Mouse (Mus musculus) MEL (cell line): ENCODE data around the gene Zfpm1. TPM values are rescaled to one million over a fixed set of nuclear protein-coding genes. Genes with fewer than 3 reads are reported as not detected.
A peak's percentile ranks its signal among the peaks of the same experiment; 100 is the strongest.

Experiments
- DNase-seq: peaks from one replicate; pipeline ENCODE4 v3.0.0; 2011; ENCODE audit warnings: low read depth, low spot score
- H3K27ac ChIP-seq: 2 replicates; pipeline ENCODE4 v1.5.1; 2012; ENCODE audit warnings: low read depth, mild to moderate bottlenecking, control low read depth, low read length, moderate library complexity; ENCODE audit not compliant: control insufficient read depth
- H3K27me3 ChIP-seq, 2 experiments: fragments of 150-350 bp in 1 of 2; sonication (generic) in 1 of 2; 2 replicates each; pipeline ENCODE4 v1.6.1; 2012; ENCODE audit warnings: low read length in 2 of 2, mild to moderate bottlenecking in 2 of 2, improper control_type of control experiment in 1 of 2, moderate library complexity in 1 of 2; ENCODE audit not compliant: insufficient read depth in 2 of 2, control insufficient read depth in 1 of 2
- H3K36me3 ChIP-seq, 2 experiments: 2 replicates each; pipeline ENCODE4 v1.6.1; 2012 to 2014; ENCODE audit warnings: low read length in 2 of 2, improper control_type of control experiment in 1 of 2, inconsistent platforms in 1 of 2, mild to moderate bottlenecking in 1 of 2; ENCODE audit not compliant: insufficient read depth in 2 of 2, control insufficient read depth in 1 of 2
- H3K4me1 ChIP-seq, 2 experiments: fragments of 150-350 bp in 1 of 2; sonication (generic) in 1 of 2; 2 replicates each; pipeline ENCODE4 v1.6.1; 2012; ENCODE audit warnings: low read length in 2 of 2, improper control_type of control experiment in 1 of 2, mild to moderate bottlenecking in 1 of 2; ENCODE audit not compliant: insufficient read depth in 2 of 2, control insufficient read depth in 1 of 2
- H3K4me3 ChIP-seq, 2 experiments: fragments of 150-350 bp in 1 of 2; sonication (generic) in 1 of 2; 2 replicates each; pipeline ENCODE4 v1.5.1; 2012; ENCODE audit warnings: low read depth in 2 of 2, low read length in 2 of 2, mild to moderate bottlenecking in 2 of 2, moderate library complexity in 2 of 2, control low read depth in 1 of 2, improper control_type of control experiment in 1 of 2; ENCODE audit not compliant: control insufficient read depth in 1 of 2, insufficient read depth in 1 of 2
- H3K79me2 ChIP-seq: 2 replicates; pipeline ENCODE4 v1.6.1; 2012; ENCODE audit warnings: mild to moderate bottlenecking, low read length, moderate library complexity; ENCODE audit not compliant: control insufficient read depth, poor library complexity, insufficient read depth
- H3K9ac ChIP-seq: 2 replicates; pipeline ENCODE4 v1.6.1; 2012; ENCODE audit warnings: low read depth, mild to moderate bottlenecking, control low read depth, low read length, moderate library complexity; ENCODE audit not compliant: control insufficient read depth, poor library complexity, severe bottlenecking
- H3K9me3 ChIP-seq: fragments of 150-350 bp; sonication (generic); replicated peaks from 2 replicates; pipeline ENCODE4 v1.6.1; 2012; ENCODE audit warnings: mild to moderate bottlenecking, low read length, improper control_type of control experiment, moderate library complexity; ENCODE audit not compliant: insufficient read depth
- BHLHE40 ChIP-seq: IDR thresholded peaks from 2 replicates; pipeline ENCODE4 v1.6.1; 2012; ENCODE audit warnings: low read depth, mild to moderate bottlenecking, inconsistent platforms, low read length, improper control_type of control experiment, borderline replicate concordance
- CHD1 ChIP-seq: IDR thresholded peaks from 2 replicates; pipeline ENCODE4 v1.6.1; 2012; ENCODE audit warnings: low read depth, mild to moderate bottlenecking, inconsistent platforms, low read length, improper control_type of control experiment
- CTCF ChIP-seq, 3 experiments: IDR thresholded peaks in 2 of 3; conservative IDR thresholded peaks in 1 of 3; 2 replicates each; pipeline ENCODE4 v1.5.1; 2011 to 2012; ENCODE audit warnings: low read length in 3 of 3, low read depth in 2 of 3, mild to moderate bottlenecking in 2 of 3, improper control_type of control experiment in 1 of 3, inconsistent platforms in 1 of 3, mixed read lengths in 1 of 3, moderate library complexity in 1 of 3; ENCODE audit not compliant: control insufficient read depth in 1 of 3, insufficient read depth in 1 of 3, poor library complexity in 1 of 3, severe bottlenecking in 1 of 3
- E2F4 ChIP-seq: IDR thresholded peaks from 2 replicates; pipeline ENCODE4 v1.6.1; 2011; ENCODE audit warnings: low read depth, low read length, improper control_type of control experiment, borderline replicate concordance
- GATA1 ChIP-seq: IDR thresholded peaks from 2 replicates; pipeline ENCODE4 v1.6.1; 2011; ENCODE audit warnings: low read depth, low read length, improper control_type of control experiment
- HCFC1 ChIP-seq: IDR thresholded peaks from 2 replicates; pipeline ENCODE4 v1.6.1; 2012; ENCODE audit warnings: low read depth, mild to moderate bottlenecking, inconsistent platforms, low read length, improper control_type of control experiment, moderate library complexity
- KAT2A ChIP-seq: conservative IDR thresholded peaks from 2 replicates; pipeline ENCODE4 v1.6.1; 2012; ENCODE audit warnings: low read depth, low read length, improper control_type of control experiment, inconsistent platforms
- MAX ChIP-seq: IDR thresholded peaks from 2 replicates; pipeline ENCODE4 v1.6.1; 2011; ENCODE audit warnings: low read length, improper control_type of control experiment
- MAZ ChIP-seq: IDR thresholded peaks from 2 replicates; pipeline ENCODE4 v1.6.1; 2012; ENCODE audit warnings: low read depth, mild to moderate bottlenecking, inconsistent platforms, low read length, improper control_type of control experiment
- NELFE ChIP-seq: IDR thresholded peaks from 2 replicates; pipeline ENCODE4 v1.6.1; 2011; ENCODE audit warnings: low read depth, low read length, improper control_type of control experiment
- POLR2A ChIP-seq, 2 experiments: IDR thresholded peaks; 2 replicates each; pipeline ENCODE4 v1.6.1; 2011 to 2012; ENCODE audit warnings: low read length in 2 of 2, mild to moderate bottlenecking in 2 of 2, control low read depth in 1 of 2, improper control_type of control experiment in 1 of 2, low read depth in 1 of 2, moderate library complexity in 1 of 2; ENCODE audit not compliant: control insufficient read depth in 1 of 2, insufficient read depth in 1 of 2, poor library complexity in 1 of 2
- POLR2AphosphoS5 ChIP-seq: IDR thresholded peaks from 2 replicates; pipeline ENCODE4 v1.6.1; 2012; ENCODE audit warnings: low read depth, borderline replicate concordance, mild to moderate bottlenecking, inconsistent platforms, low read length, moderate library complexity, mixed read lengths
- RCOR1 ChIP-seq: IDR thresholded peaks from 2 replicates; pipeline ENCODE4 v1.6.1; 2012; ENCODE audit warnings: low read depth, mild to moderate bottlenecking, inconsistent platforms, low read length, improper control_type of control experiment
- SIN3A ChIP-seq: IDR thresholded peaks from 2 replicates; pipeline ENCODE4 v1.6.1; 2012; ENCODE audit warnings: low read length, improper control_type of control experiment, inconsistent platforms
- TCF12 ChIP-seq: IDR thresholded peaks from 2 replicates; pipeline ENCODE4 v1.6.1; 2014; ENCODE audit warnings: low read depth, mild to moderate bottlenecking, inconsistent platforms, low read length, improper control_type of control experiment, moderate library complexity
- UBTF ChIP-seq: IDR thresholded peaks from 2 replicates; pipeline ENCODE4 v1.6.1; 2012; ENCODE audit warnings: low read depth, mild to moderate bottlenecking, inconsistent platforms, low read length, improper control_type of control experiment, moderate library complexity, borderline replicate concordance; ENCODE audit not compliant: insufficient read depth
- USF1 ChIP-seq: IDR thresholded peaks from 2 replicates; pipeline ENCODE4 v1.6.1; 2014; ENCODE audit warnings: low read depth, mild to moderate bottlenecking, inconsistent platforms, low read length, improper control_type of control experiment, moderate library complexity
- USF2 ChIP-seq, 2 experiments: IDR thresholded peaks; 2 replicates each; pipeline ENCODE4 v1.6.1; 2011 to 2012; ENCODE audit warnings: improper control_type of control experiment in 2 of 2, low read length in 2 of 2, borderline replicate concordance in 1 of 2, inconsistent platforms in 1 of 2, low read depth in 1 of 2, mild to moderate bottlenecking in 1 of 2; ENCODE audit not compliant: insufficient read depth in 1 of 2
- ZC3H11A ChIP-seq: IDR thresholded peaks from 2 replicates; pipeline ENCODE4 v1.6.1; 2012; ENCODE audit warnings: low read depth, mild to moderate bottlenecking, inconsistent platforms, low read length, improper control_type of control experiment
- ZKSCAN1 ChIP-seq: IDR thresholded peaks from 2 replicates; pipeline ENCODE4 v1.6.1; 2012; ENCODE audit warnings: low read depth, mild to moderate bottlenecking, inconsistent platforms, low read length, improper control_type of control experiment, moderate library complexity
- polyA plus RNA-seq, 2 experiments: library from polyadenylated mRNA; stranded (reverse) in 1 of 2; unstranded in 1 of 2; fragments of >175 nt in 1 of 2; fragments of >200 nt in 1 of 2; gene quantifications; 2 replicates each; pipeline versions ENCODE4 v1.2.1 to v1.2.4; 2012; ENCODE audit warnings: low replicate concordance in 2 of 2, low read depth in 1 of 2; ENCODE audit not compliant: insufficient read length in 2 of 2, insufficient read depth in 1 of 2, missing spikeins in 1 of 2
- total RNA-seq: library from RNA; depleted of rRNA; stranded (reverse); fragments of 300-350 nt; gene quantifications from 2 replicates; pipeline ENCODE4 v1.2.3, GENCODE M21; 2012; rRNA removed

The Zfpm1 gene
- total RNA-seq (104 and 133 TPM in 2 replicates), polyA plus RNA-seq (100 to 1,000 TPM; 260 to 343 TPM)

DNA sequence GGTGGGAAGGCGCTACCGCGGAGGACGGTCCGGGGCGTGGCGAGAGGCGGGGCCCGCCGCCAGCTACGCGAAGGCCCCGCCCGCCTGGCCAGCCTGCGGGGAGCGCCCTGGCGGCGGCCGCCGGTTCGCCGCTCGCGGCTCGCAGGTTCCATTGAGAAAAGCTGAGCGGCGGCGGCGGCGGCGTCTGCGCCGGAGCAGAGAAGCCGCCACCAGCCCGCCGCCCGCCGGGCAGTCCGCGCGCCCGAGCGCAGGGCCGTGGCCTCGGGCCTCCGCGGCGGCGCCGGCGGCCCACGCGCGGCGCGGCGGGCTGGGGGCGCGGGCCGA, at the start of gene Zfpm1:
Gene Zfpm1 (plus strand): TSS at position 107 of the 324 bp plus-strand sequence.
- peaks cover 7 to 28% of the 10 kb centered on the region in 2 experiments; a peak in 3 of 4 replicates for H3K4me1 ChIP-seq
- peak within 1 kb of the TSS; percentile 75 to 87 for H3K4me3 ChIP-seq
- H3K36me3 ChIP-seq, result peaks cover 0 to 23% of the 10 kb centered on the region in 2 experiments; a peak in 2 of 4 replicates
- H3K27me3 ChIP-seq, result no peaks in the 10 kb centered on the region
- peak within 1 kb of the TSS; percentile 92 for H3K9ac ChIP-seq
- H3K79me2 ChIP-seq, result peaks cover 53% of the 10 kb centered on the region
- DNase-seq, result no peak
- H3K9me3 ChIP-seq, result no peaks in the 10 kb centered on the region
- TF ChIP-seq MAZ, result no peak
- no peak for TF ChIP-seq USF2 (IDR thresholded peaks at IDR 0.05; ENCODE audit: borderline replicate concordance in 1 of 2, insufficient read depth in 1 of 2, low read depth in 1 of 2, low read length in 2 of 2)
- no peak for TF ChIP-seq CTCF (IDR thresholded peaks at IDR 0.05 in 2 of 3, conservative IDR thresholded peaks at IDR 0.05 in 1 of 3; ENCODE audit: control insufficient read depth in 1 of 3, insufficient read depth in 1 of 3, low read depth in 2 of 3, low read length in 3 of 3, poor library complexity in 1 of 3, severe bottlenecking in 1 of 3)
- peak; percentile 55; the same call in 1 of the 2 replicates for TF ChIP-seq NELFE
- TF ChIP-seq TCF12, result no peak
- TF ChIP-seq HCFC1, result no peak
- peak in 1 of 2 experiments; percentile 55; a peak in 1 of 4 replicates for TF ChIP-seq POLR2A (IDR thresholded peaks at IDR 0.05; ENCODE audit: control insufficient read depth in 1 of 2, insufficient read depth in 1 of 2, low read depth in 1 of 2, low read length in 2 of 2, poor library complexity in 1 of 2)
- no peak for TF ChIP-seq KAT2A
- TF ChIP-seq POLR2AphosphoS5, result no peak
- no peak for TF ChIP-seq GATA1
- no peak for TF ChIP-seq CHD1
- H3K27ac ChIP-seq, result peak within 1 kb of the TSS; percentile 91

DNA sequence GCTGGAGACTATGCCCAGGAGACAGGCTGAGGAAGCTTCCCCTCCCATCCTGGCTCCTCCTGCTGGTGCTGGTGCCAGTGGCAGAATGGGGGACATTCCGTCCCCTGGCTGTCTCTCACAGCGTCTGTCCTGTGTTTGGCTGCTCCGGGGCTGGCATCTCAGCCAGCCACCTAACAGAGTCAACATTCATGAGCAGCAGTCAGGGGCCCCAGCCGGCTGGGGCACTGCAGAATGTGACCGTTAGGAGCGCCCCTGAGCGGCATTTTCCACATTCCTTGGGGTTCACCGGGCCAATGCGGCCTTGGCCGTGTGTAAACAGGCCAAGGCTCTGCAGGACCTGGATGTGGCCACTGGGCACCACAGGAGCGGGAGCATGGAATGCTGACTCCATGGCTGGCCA, 47.9 kb upstream of the Zfpm1 start:
- Histone ChIP-seq H3K4me3 (no peak overlapping the region), H3K4me1 (no peaks in the 10 kb centered on the region), H3K36me3 (no peaks in the 10 kb centered on the region), H3K9ac (no peak overlapping the region), H3K79me2 (no peaks in the 10 kb centered on the region), H3K27ac (no peak overlapping the region), H3K9me3 (no peaks in the 10 kb centered on the region), H3K27me3 (no peaks in the 10 kb centered on the region)
- no peak for DNase-seq
- no peak for TF ChIP-seq E2F4
- TF ChIP-seq BHLHE40, result no peak
- TF ChIP-seq UBTF, result no peak
- no peak for TF ChIP-seq SIN3A
- no peak for TF ChIP-seq ZKSCAN1
- no peak for TF ChIP-seq CTCF (IDR thresholded peaks at IDR 0.05 in 2 of 3, conservative IDR thresholded peaks at IDR 0.05 in 1 of 3; ENCODE audit: control insufficient read depth in 1 of 3, insufficient read depth in 1 of 3, low read depth in 2 of 3, low read length in 3 of 3, poor library complexity in 1 of 3, severe bottlenecking in 1 of 3)
- no peak for TF ChIP-seq MAX
- no peak for TF ChIP-seq HCFC1
- TF ChIP-seq USF1, result no peak
- no peak for TF ChIP-seq ZC3H11A
- no peak for TF ChIP-seq RCOR1
- TF ChIP-seq KAT2A, result no peak
- TF ChIP-seq GATA1, result no peak
- no peak for TF ChIP-seq POLR2AphosphoS5
